Mouse (Mus musculus): ENCODE data around the gene Nub1.

Gene Nub1

GRCm38 (mm10) chr5:24739141-24739753 is 53.9 kb downstream of the Nub1 start:
- DNase-seq (ENCODE audit: inconsistent age in 2 of 2, low spot score in 1 of 2) = peak; percentile 54 to 67

GRCm38 (mm10) chr5:24741172-24741885 is 56.0 kb downstream of the Nub1 start:
- no peak for DNase-seq (ENCODE audit: inconsistent age in 2 of 2, low spot score in 1 of 2)

- no peak for DNase-seq (ENCODE audit: inconsistent age in 2 of 2, low spot score in 1 of 2)
Measured at GRCm38 (mm10) chr5:24743956-24744355, 58.6 kb downstream of the Nub1 start.

GRCm38 (mm10) chr5:24747533-24747932 is 62.2 kb downstream of the Nub1 start:
- DNase-seq (ENCODE audit: inconsistent age in 2 of 2, low spot score in 1 of 2) = no peak

- DNase-seq (ENCODE audit: inconsistent age in 2 of 2, low spot score in 1 of 2) = peak in 1 of 2 experiments; percentile 34
Measured at GRCm38 (mm10) chr5:24749731-24750130, 64.4 kb downstream of the Nub1 start.

GRCm38 (mm10) chr5:24750321-24751304 is 65.3 kb downstream of the Nub1 start:
- DNase-seq (ENCODE audit: inconsistent age in 2 of 2, low spot score in 1 of 2) = peak; percentile 88 to 95

- DNase-seq (ENCODE audit: inconsistent age in 2 of 2, low spot score in 1 of 2) = peak; percentile 67 to 87
Measured at GRCm38 (mm10) chr5:24751305-24752174, 66.2 kb downstream of the Nub1 start.

GRCm38 (mm10) chr5:24752175-24752498 is 66.8 kb downstream of the Nub1 start:
- no peak for DNase-seq (ENCODE audit: inconsistent age in 2 of 2, low spot score in 1 of 2)

GRCm38 (mm10) chr5:24756931-24757330 is 71.6 kb downstream of the Nub1 start:
- no peak for DNase-seq (ENCODE audit: inconsistent age in 2 of 2, low spot score in 1 of 2)

- DNase-seq (ENCODE audit: inconsistent age in 2 of 2, low spot score in 1 of 2) = no peak
Measured at GRCm38 (mm10) chr5:24757816-24758215, 72.5 kb downstream of the Nub1 start, which contains the start of gene Crygn. Gene Crygn (minus strand): TSS chr5:24758008.

Measured in adrenal gland, adult (tissue).